Mouse (Mus musculus) midbrain, embryonic 14.5 days (tissue): ENCODE results near the gene Dnttip1. TPM values are rescaled to one million over a fixed set of nuclear protein-coding genes. Genes with fewer than 3 reads are reported as not detected.
"Not testable (repeated sequence)": the region's sequence is repeated elsewhere in the genome, so short reads cannot be mapped to it uniquely, and the experiment has no call there.

Experiments
- ATAC-seq: fragments of 200-750 bp; cut with Nextera tagmentation; 2 replicates; pipeline ENCODE4 v1.8.0; 2017; ENCODE audit warnings: moderate number of reproducible peaks, moderate library complexity; ENCODE audit not compliant: low FRiP score, low TSS enrichment
- DNase-seq: peaks from one replicate; pipeline ENCODE4 v3.0.0-alpha.2; 2015
- H3K27ac ChIP-seq: fragments of 300-500 bp; sonication (generic); replicated peaks from 2 replicates; pipeline ENCODE4 v1.5.1; 2014; ENCODE audit warnings: mild to moderate bottlenecking, low read depth, low read length, moderate library complexity
- H3K27me3 ChIP-seq: fragments of 300-500 bp; sonication (generic); 2 replicates; pipeline ENCODE4 v1.6.1; 2014; ENCODE audit warnings: low read length, control low read depth, mixed read lengths; ENCODE audit not compliant: control insufficient read depth, insufficient read depth
- H3K36me3 ChIP-seq: fragments of 300-500 bp; sonication (generic); 2 replicates; pipeline ENCODE4 v1.6.1; 2014; ENCODE audit warnings: low read length, control low read depth; ENCODE audit not compliant: control insufficient read depth, insufficient read depth
- H3K4me1 ChIP-seq: fragments of 300-500 bp; sonication (generic); 2 replicates; pipeline ENCODE4 v1.6.1; 2014; ENCODE audit warnings: mild to moderate bottlenecking, antibody characterized with exemption, low read length, control low read depth; ENCODE audit not compliant: control insufficient read depth, insufficient read depth
- H3K4me2 ChIP-seq: fragments of 300-500 bp; sonication (generic); 2 replicates; pipeline ENCODE4 v1.6.1; 2014; ENCODE audit warnings: mild to moderate bottlenecking, low read length, moderate library complexity
- H3K4me3 ChIP-seq: fragments of 300-500 bp; sonication (generic); replicated peaks from 2 replicates; pipeline ENCODE4 v1.5.1; 2014; ENCODE audit warnings: low read depth, low read length
- H3K9ac ChIP-seq: fragments of 300-500 bp; sonication (generic); replicated peaks from 2 replicates; pipeline ENCODE4 v1.6.1; 2014; ENCODE audit warnings: mild to moderate bottlenecking, low read length, moderate library complexity
- H3K9me3 ChIP-seq: fragments of 300-500 bp; sonication (generic); 2 replicates; pipeline ENCODE4 v1.6.1; 2016; ENCODE audit warnings: low read length, control low read depth, mixed read lengths; ENCODE audit not compliant: control insufficient read depth
- WGBS: fragments of 180-500 bp; shearing (Covaris S2); extraction: QIAGEN DNeasy Blood & Tissue Kit; methylation state at CpG from one replicate; pipeline ENCODE4 v1.1.7; 2014; 5-methylcytosine and 5-hydroxymethylcytosine counted together
- polyA plus RNA-seq: library from polyadenylated mRNA; unstranded; fragments of >200 nt; fragmentation: Nextera tagmentation; extraction: Ambion mirVana; gene quantifications from 2 replicates; pipeline ENCODE4 v1.2.1, GENCODE M21; 2014

The Dnttip1 gene
- 49.1 and 55.0 TPM in 2 replicates for polyA plus RNA-seq

- H3K9me3 ChIP-seq: no peaks in the 10 kb centered on the region
- no peaks in the 10 kb centered on the region for H3K27me3 ChIP-seq
- peak within 1 kb of the TSS; percentile 93 for H3K4me2 ChIP-seq
- ATAC-seq (peak; percentile 94), DNase-seq (peak; percentile 98)
- H3K4me1 ChIP-seq: peaks cover 13% of the 10 kb centered on the region
- peak within 1 kb of the TSS; percentile 72 for H3K27ac ChIP-seq
- H3K9ac ChIP-seq: peak within 1 kb of the TSS; percentile 90
- H3K4me3 ChIP-seq: peak within 1 kb of the TSS; percentile 87
- 2% methylated on average over 68 of the region's 70 CpGs for WGBS
- peaks cover 26% of the 10 kb centered on the region for H3K36me3 ChIP-seq
These were observed at the start of gene Dnttip1, which contains the start of gene Wfdc3 for GRCm38 (mm10) chr2:164745843-164746479. TSS of gene Dnttip1 (plus strand) at chr2:164745983. TSS of gene Wfdc3 (minus strand) at chr2:164745931.

GRCm38 (mm10) chr2:164698201-164698600 is 47.6 kb upstream of the Dnttip1 start, which contains the start of gene Spint4:
TSS of gene Spint4 (plus strand) at chr2:164698501.
- Histone ChIP-seq H3K36me3 (no peaks in the 10 kb centered on the region), H3K9me3 (no peaks in the 10 kb centered on the region), H3K4me3 (no peak within 1 kb of the TSS), H3K27me3 (no peaks in the 10 kb centered on the region), H3K27ac (no peak within 1 kb of the TSS), H3K9ac (no peak within 1 kb of the TSS), H3K4me2 (no peak within 1 kb of the TSS), H3K4me1 (no peaks in the 10 kb centered on the region)
- ATAC-seq (no peak), DNase-seq (no peak)
- WGBS: 68% methylated on average over 4 of the region's 4 CpGs

- 82% methylated on average over 5 of the region's 5 CpGs for WGBS
- Histone ChIP-seq H3K36me3 (no peaks in the 10 kb centered on the region), H3K27me3 (no peaks in the 10 kb centered on the region), H3K9me3 (no peaks in the 10 kb centered on the region), H3K4me2 (no peak overlapping the region), H3K4me1 (no peaks in the 10 kb centered on the region), H3K9ac (no peak overlapping the region), H3K4me3 (no peak overlapping the region), H3K27ac (no peak overlapping the region)
- ATAC-seq: no peak
- no peak for DNase-seq
These were observed 44.8 kb upstream of the Dnttip1 start for GRCm38 (mm10) chr2:164700959-164701358.

GRCm38 (mm10) chr2:164701761-164702160 is 44.0 kb upstream of the Dnttip1 start:
- WGBS: 91% methylated on average over 5 of the region's 5 CpGs
- DNase-seq: no peak

GRCm38 (mm10) chr2:164704235-164704634 is 41.5 kb upstream of the Dnttip1 start:
- no peak for ATAC-seq
- 85% methylated on average over 5 of the region's 5 CpGs for WGBS
- no peaks in the 10 kb centered on the region for H3K36me3 ChIP-seq

More at GRCm38 (mm10) chr2:164701761-164702160, 44.0 kb upstream of the Dnttip1 start:
- Histone ChIP-seq H3K4me2 (no peak overlapping the region), H3K4me1 (no peaks in the 10 kb centered on the region), H3K27ac (no peak overlapping the region), H3K9me3 (no peaks in the 10 kb centered on the region), H3K27me3 (no peaks in the 10 kb centered on the region), H3K36me3 (no peaks in the 10 kb centered on the region), H3K4me3 (no peak overlapping the region), H3K9ac (no peak overlapping the region)
- ATAC-seq: no peak

GRCm38 (mm10) chr2:164705328-164705727 is 40.5 kb upstream of the Dnttip1 start:
- Histone ChIP-seq H3K27ac (no peak overlapping the region), H3K27me3 (no peaks in the 10 kb centered on the region), H3K4me1 (no peaks in the 10 kb centered on the region), H3K36me3 (no peaks in the 10 kb centered on the region), H3K9ac (no peak overlapping the region), H3K4me2 (no peak overlapping the region), H3K4me3 (no peak overlapping the region), H3K9me3 (no peaks in the 10 kb centered on the region)
- 94% methylated on average over 6 of the region's 6 CpGs for WGBS
- ATAC-seq (no peak), DNase-seq (no peak)

More at GRCm38 (mm10) chr2:164704235-164704634, 41.5 kb upstream of the Dnttip1 start:
- no peaks in the 10 kb centered on the region for H3K4me1 ChIP-seq
- no peak overlapping the region for H3K4me3 ChIP-seq
- no peaks in the 10 kb centered on the region for H3K27me3 ChIP-seq
- H3K27ac ChIP-seq: no peak overlapping the region
- DNase-seq: no peak
- H3K4me2 ChIP-seq: no peak overlapping the region
- H3K9me3 ChIP-seq: no peaks in the 10 kb centered on the region
- no peak overlapping the region for H3K9ac ChIP-seq

- Histone ChIP-seq H3K4me1 (no peaks in the 10 kb centered on the region), H3K27me3 (no peaks in the 10 kb centered on the region), H3K27ac (no peak overlapping the region), H3K4me3 (no peak overlapping the region), H3K9me3 (no peaks in the 10 kb centered on the region), H3K9ac (no peak overlapping the region), H3K4me2 (no peak overlapping the region), H3K36me3 (no peaks in the 10 kb centered on the region)
- WGBS: 88% methylated on average over 14 of the region's 14 CpGs
- ATAC-seq (no peak), DNase-seq (no peak)
These were observed 39.8 kb upstream of the Dnttip1 start for GRCm38 (mm10) chr2:164705991-164706390.

GRCm38 (mm10) chr2:164715005-164715404 is 30.8 kb upstream of the Dnttip1 start, which contains the start of gene Spint5:
TSS of gene Spint5 (plus strand) at chr2:164715305.
- no peak for ATAC-seq
- Histone ChIP-seq H3K27me3 (no peaks in the 10 kb centered on the region), H3K4me3 (no peak within 1 kb of the TSS), H3K27ac (no peak within 1 kb of the TSS), H3K36me3 (no peaks in the 10 kb centered on the region), H3K4me1 (no peaks in the 10 kb centered on the region), H3K4me2 (no peak within 1 kb of the TSS), H3K9me3 (no peaks in the 10 kb centered on the region), H3K9ac (no peak within 1 kb of the TSS)
- DNase-seq: no peak
- 79% methylated on average over 6 of the region's 6 CpGs for whole genome bisulfite sequencing

GRCm38 (mm10) chr2:164716194-164716786 is 29.5 kb upstream of the Dnttip1 start:
- not testable (repeated sequence) for H3K4me1 ChIP-seq, DNase-seq, ATAC-seq, H3K9me3 ChIP-seq, H3K4me3 ChIP-seq, H3K27me3 ChIP-seq, H3K36me3 ChIP-seq, H3K4me2 ChIP-seq, H3K9ac ChIP-seq, H3K27ac ChIP-seq
- WGBS: 91% methylated on average over 20 of the region's 23 CpGs
